Mouse (Mus musculus) gastrocnemius, postnatal 36 days (tissue): ENCODE data around the gene Dcaf5. TPM values are rescaled to one million over a fixed set of nuclear protein-coding genes. Genes with fewer than 3 reads are reported as not detected.

Experiments
- DNase-seq, 2 experiments: peaks; one replicate each; pipeline ENCODE4 v3.0.0; 2022
- intact Hi-C: fragments of 180-260 bp; cut with DNase I; formaldehyde crosslinking; loops from one replicate; pipeline ENCODE4 v1.15.1; 2025
- total RNA-seq, 2 experiments: library from RNA; stranded (reverse); gene quantifications; 2 replicates each; pipeline ENCODE4 v1.2.3; 2021

The Dcaf5 gene
- total RNA-seq, 2 experiments from 2014 or later = 35.2 to 36.6 TPM

GRCm38 (mm10) chr12:80366004-80366480 lies 70.4 kb downstream of the Dcaf5 start:
- intact Hi-C loops = no loop called here
- no peak for DNase-seq

- no peak for DNase-seq
- intact Hi-C loops = no loop called here
Observed at GRCm38 (mm10) chr12:80365345-80365744, 71.1 kb downstream of the Dcaf5 start.

- intact Hi-C loops = no loop called here
Observed at GRCm38 (mm10) chr12:80361655-80362054, 74.7 kb downstream of the Dcaf5 start.

GRCm38 (mm10) chr12:80360321-80360720 lies 76.1 kb downstream of the Dcaf5 start:
- intact Hi-C loops = no loop called here
- no peak for DNase-seq

More at GRCm38 (mm10) chr12:80361655-80362054, 74.7 kb downstream of the Dcaf5 start:
- DNase-seq = no peak

GRCm38 (mm10) chr12:80344777-80345231 lies 91.6 kb downstream of the Dcaf5 start:
- intact Hi-C loops = no loop called here
- no peak for DNase-seq

GRCm38 (mm10) chr12:80340936-80341335 lies 95.5 kb downstream of the Dcaf5 start:
- intact Hi-C loops = no loop called here
- DNase-seq = no peak

- no peak for DNase-seq
- intact Hi-C loops = no loop called here
Observed at GRCm38 (mm10) chr12:80334162-80334561, 102.2 kb downstream of the Dcaf5 start.

GRCm38 (mm10) chr12:80331634-80332033 lies 104.8 kb downstream of the Dcaf5 start:
- intact Hi-C loops = no loop called here
- DNase-seq = no peak

GRCm38 (mm10) chr12:80330819-80331218 lies 105.6 kb downstream of the Dcaf5 start:
- DNase-seq = no peak
- intact Hi-C loops = no loop called here

GRCm38 (mm10) chr12:80329641-80330040 lies 106.8 kb downstream of the Dcaf5 start:
- DNase-seq = no peak
- intact Hi-C loops = no loop called here

- no peak for DNase-seq
Observed at GRCm38 (mm10) chr12:80326047-80326446, 110.4 kb downstream of the Dcaf5 start.

GRCm38 (mm10) chr12:80324785-80325131 lies 111.6 kb downstream of the Dcaf5 start:
- no peak for DNase-seq
- intact Hi-C loops = no loop called here

More at GRCm38 (mm10) chr12:80326047-80326446, 110.4 kb downstream of the Dcaf5 start:
- intact Hi-C loops = no loop called here

GRCm38 (mm10) chr12:80324051-80324784 lies 112.2 kb downstream of the Dcaf5 start:
- no peak for DNase-seq
- intact Hi-C loops = no loop called here

- no peak for DNase-seq
- intact Hi-C loops = no loop called here
Observed at GRCm38 (mm10) chr12:80323371-80324050, 112.9 kb downstream of the Dcaf5 start.

- DNase-seq = no peak
Observed at GRCm38 (mm10) chr12:80322494-80322893, 113.9 kb downstream of the Dcaf5 start.

GRCm38 (mm10) chr12:80319062-80319461 lies 117.3 kb downstream of the Dcaf5 start:
- intact Hi-C loops = no loop called here
- DNase-seq = no peak

More at GRCm38 (mm10) chr12:80322494-80322893, 113.9 kb downstream of the Dcaf5 start:
- intact Hi-C loops = loop anchor here (1.0 kb wide), 1 partner anchor 37 kb away; no protein-coding TSS in a partner anchor

GRCm38 (mm10) chr12:80315321-80315720 lies 121.1 kb downstream of the Dcaf5 start:
- intact Hi-C loops = no loop called here
- DNase-seq = no peak

GRCm38 (mm10) chr12:80311959-80312669 lies 124.3 kb downstream of the Dcaf5 start:
- intact Hi-C loops = no loop called here
- no peak for DNase-seq

GRCm38 (mm10) chr12:80307556-80307955 lies 128.8 kb downstream of the Dcaf5 start:
- intact Hi-C loops = no loop called here
- DNase-seq = no peak

GRCm38 (mm10) chr12:80304518-80304917 lies 131.9 kb downstream of the Dcaf5 start:
- intact Hi-C loops = no loop called here

More at GRCm38 (mm10) chr12:80304518-80304917, 131.9 kb downstream of the Dcaf5 start:
- DNase-seq = no peak
